Mouse (Mus musculus): ENCODE results near the gene Gabbr2.

Gene Gabbr2

DNA sequence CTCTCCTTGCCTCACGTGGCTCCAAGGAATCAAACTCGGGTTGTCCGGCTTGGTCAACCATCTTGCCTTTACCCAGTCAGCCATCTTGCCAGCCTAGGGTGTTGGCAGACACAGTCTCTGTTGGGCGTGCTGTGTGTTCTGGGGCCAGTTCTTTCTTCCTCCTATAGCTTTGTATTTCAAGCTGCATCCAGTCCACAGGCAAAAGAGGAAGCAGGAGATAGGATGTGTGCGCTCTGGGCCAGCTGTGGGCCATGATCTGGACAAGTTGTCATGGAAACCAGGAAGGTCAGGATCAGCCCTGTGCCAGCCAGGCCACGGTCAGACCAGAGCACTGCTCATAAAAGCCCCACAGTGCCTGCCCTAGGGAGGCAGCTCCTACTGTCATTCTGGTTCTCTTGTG, 74.9 kb downstream of the Gabbr2 start:
- DNase-seq (ENCODE audit: low read depth, low spot score): no peak

GRCm38 (mm10) chr4:46915934-46916333, 75.7 kb downstream of the Gabbr2 start:
- DNase-seq (ENCODE audit: low read depth, low spot score): no peak

DNA sequence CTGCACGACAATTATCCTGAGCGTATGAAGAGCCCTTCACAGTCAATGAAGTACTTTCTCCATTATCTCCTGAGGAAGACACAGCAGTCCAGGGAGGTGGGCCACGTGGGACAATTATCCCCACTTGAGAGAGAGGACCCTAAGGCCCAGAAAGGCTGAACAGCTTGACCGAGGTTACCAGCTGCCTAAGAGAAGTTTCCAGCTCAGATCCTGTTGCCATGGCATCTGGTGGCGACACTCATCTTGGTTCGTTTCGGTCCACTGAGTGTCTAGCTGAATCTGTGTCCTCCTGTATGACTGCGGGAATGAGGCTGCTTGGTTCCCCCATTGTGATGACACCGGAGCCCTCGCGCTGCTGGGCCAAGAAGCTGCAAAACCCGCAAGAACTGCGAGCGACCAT, 76.2 kb downstream of the Gabbr2 start:
- no peak for DNase-seq (ENCODE audit: low read depth, low spot score)

- no peak for DNase-seq (ENCODE audit: low read depth, low spot score)
These were observed 77.1 kb downstream of the Gabbr2 start for GRCm38 (mm10) chr4:46914606-46915005.

DNA sequence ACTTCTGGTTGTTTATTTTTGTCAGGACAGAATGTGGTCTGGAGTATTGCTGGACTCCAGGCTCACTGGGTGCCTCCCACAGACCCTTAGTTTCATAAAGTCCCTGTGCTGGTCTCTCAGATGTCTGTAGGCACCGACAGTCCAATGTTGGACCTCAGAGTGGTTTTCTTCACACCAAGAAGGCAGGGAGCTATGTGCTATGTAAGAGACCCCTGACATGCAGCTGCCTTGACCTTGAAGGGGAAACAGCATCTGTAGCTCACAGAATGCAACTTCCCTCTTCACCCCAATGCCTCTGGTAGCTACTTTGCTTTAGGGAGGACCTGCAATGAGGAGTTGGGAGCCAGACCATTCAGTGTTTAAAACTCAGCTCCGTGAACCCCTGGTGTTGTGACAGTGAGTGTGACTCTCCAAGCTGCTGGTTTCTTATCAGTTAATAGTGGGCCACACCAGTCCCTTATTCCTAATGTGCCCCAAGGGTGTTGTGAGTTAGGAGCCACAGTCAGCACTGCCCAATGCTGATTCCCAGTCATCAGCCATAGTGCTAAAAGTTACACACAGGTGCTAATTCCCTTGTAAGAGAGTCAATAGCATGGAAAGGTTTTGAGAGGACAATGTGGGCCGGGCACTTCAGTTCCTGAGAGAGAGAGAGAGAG, 85.5 kb downstream of the Gabbr2 start:
- DNase-seq (ENCODE audit: low read depth, low spot score): no peak

DNA sequence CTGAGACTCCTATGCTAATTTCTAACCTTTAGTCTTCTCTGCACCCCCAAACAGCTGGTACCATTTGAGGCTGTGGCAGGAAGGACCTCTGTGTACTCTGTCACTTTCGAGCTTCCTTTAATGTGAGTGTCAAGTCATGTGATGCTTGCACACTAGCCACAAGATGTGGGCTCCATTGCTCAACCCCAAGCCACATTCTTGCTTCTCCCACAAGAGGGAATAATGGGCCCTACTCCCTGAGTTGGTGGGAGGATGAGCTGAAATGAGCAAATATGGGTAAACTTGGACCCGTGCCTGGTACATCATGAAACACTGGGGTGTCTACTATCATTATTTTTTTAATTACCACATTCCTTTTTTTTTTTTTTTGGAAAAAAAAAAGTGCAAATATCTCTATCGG, 86.5 kb downstream of the Gabbr2 start:
- DNase-seq (ENCODE audit: low read depth, low spot score): no peak

GRCm38 (mm10) chr4:46904129-46904528, 87.5 kb downstream of the Gabbr2 start:
- no peak for DNase-seq (ENCODE audit: low read depth, low spot score)

DNA sequence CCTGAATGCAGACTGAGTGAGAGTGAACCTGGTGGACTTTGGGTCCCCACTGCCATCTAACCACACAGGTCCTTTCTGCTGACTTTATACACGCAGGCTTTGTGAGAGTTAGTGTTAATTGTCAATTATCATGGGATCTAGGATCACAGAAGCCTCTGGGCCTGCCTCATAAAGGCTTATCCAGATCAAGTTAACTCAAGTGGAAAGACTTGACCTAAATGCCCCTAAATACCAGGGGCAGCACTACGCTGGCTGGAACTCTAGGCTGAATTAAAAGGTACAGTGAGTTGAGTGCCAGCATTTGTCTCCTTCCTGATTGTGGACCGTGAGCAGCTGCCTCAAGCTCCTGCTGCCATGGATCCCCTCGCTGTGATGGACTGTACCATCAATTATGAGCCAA, 93.1 kb downstream of the Gabbr2 start:
- no peak for DNase-seq (ENCODE audit: low read depth, low spot score)

- DNase-seq (ENCODE audit: low read depth, low spot score): no peak
These were observed 93.9 kb downstream of the Gabbr2 start for GRCm38 (mm10) chr4:46897634-46898399.

GRCm38 (mm10) chr4:46894144-46894543, 97.5 kb downstream of the Gabbr2 start:
- no peak for DNase-seq (ENCODE audit: low read depth, low spot score)

- DNase-seq (ENCODE audit: low read depth, low spot score): no peak
These were observed 102.5 kb downstream of the Gabbr2 start for GRCm38 (mm10) chr4:46889175-46889574.

DNA sequence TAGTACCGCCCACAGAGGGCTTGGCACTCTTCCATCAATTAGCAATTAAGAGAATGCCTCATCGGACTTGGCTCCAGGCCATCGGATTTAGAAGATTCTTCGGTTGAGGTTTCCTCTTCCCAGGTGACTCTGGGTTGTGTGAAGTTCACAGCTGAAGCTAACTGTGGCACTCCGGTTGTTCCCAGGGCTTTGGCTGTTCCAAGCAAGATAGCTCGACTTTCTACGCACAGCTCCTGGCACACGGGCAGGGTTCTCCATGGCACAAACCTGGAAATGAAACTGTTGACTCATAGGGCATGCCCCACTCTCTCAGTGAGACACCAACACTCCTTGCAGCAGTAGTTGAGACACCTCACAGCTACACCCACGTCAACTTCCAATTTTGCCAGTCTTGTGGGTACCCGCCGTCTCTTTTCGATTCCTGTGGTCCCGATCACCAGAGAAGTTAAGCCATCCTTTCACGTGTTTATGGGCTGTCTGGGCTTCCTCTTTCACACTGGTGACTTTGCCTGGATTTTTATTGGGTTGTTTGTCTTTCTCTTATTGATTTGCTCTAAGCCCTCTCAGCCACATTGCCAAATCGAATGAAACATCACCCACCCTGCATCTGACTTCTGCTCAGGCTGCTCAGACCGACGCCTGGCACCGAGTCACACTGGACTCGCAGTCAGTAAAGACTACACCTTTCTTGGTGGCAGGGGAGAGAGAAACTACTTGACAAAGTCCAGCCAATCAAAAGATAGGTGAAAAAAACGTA, 105.9 kb downstream of the Gabbr2 start:
- no peak for DNase-seq (ENCODE audit: low read depth, low spot score)

DNA sequence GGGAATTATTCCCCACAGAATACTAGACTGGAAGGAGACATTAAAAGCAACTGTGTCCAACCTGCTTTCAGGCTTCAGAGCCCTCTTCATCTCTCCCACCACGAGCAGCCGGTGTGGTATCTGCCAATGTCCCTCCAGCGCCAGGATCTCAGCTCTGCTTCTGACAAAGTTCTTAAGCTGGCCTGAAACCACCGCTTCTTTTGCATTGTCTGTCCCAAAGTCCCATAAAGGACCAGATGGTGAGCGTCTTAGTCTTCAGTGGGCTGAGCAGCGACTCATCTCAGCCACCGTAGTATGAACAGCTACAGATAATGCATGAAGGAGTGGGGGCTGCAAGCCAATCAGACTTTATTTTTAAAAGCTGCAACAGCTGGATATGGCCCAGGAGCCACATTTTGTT, 107.5 kb downstream of the Gabbr2 start:
- DNase-seq (ENCODE audit: low read depth, low spot score): no peak

GRCm38 (mm10) chr4:46883546-46883945, 108.1 kb downstream of the Gabbr2 start:
- no peak for DNase-seq (ENCODE audit: low read depth, low spot score)

DNA sequence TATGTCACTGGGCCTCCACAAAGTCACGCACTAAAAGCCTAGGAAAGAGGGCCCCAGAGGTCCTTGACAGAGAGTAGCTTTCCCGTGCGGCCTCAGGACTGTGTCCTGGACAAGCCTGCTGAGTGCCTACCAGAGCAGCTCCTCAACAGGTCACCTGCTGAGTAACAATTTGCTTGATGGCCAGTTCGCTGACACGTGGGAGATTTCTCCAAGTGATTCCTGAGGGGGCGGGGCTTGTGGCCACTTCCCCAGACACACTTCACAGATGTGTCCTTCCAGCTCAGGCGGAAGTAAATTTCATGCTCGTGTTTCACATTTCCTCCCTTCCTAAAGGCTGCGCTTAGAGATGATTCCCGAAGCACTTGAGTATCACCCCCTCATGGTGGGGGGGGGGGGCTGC, 108.6 kb downstream of the Gabbr2 start:
- DNase-seq (ENCODE audit: low read depth, low spot score): no peak

- DNase-seq (ENCODE audit: low read depth, low spot score): no peak
These were observed 110.4 kb downstream of the Gabbr2 start for GRCm38 (mm10) chr4:46881271-46881670.

DNA sequence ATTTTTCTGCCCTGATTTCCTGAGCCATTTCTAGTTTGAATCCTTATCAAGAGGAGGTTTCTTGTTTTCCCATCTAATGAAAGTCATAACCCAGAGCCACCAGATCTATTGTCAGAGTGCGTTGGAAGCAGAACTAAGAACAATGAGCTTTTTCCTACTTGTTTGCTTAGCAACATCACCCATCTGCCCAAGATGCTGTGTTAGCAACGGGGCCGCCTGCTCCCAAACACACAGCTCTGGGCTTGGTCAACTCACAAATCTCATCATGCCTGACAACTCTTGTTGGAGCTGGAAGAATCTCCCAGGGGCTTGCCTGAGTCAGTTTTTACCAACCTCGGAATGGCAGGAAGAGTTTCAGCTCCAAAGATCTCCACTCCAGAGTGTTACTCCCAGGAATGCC, 111.7 kb downstream of the Gabbr2 start:
- no peak for DNase-seq (ENCODE audit: low read depth, low spot score)

- no peak for DNase-seq (ENCODE audit: low read depth, low spot score)
These were observed 118.9 kb downstream of the Gabbr2 start for GRCm38 (mm10) chr4:46872750-46873149.

DNA sequence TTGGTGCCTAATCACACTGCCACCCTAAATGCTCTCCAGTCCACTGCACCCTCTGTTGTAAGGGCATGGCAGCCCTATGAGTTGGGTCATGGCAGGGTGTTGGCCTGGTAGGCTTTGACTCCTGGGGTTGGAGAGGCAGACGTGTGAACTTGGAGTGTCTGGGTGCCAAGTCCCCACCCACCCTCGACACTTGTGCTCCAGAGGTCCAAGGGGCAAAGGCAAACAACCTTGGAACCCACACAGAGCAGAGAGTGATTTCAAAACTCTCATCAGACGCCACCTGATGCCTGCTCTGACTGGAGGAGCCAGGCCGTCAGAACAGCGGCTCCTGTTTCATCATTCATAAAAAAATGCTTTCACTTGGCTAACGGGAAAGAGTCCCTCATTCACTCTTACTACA, 121.5 kb downstream of the Gabbr2 start:
- no peak for DNase-seq (ENCODE audit: low read depth, low spot score)

GRCm38 (mm10) chr4:46869380-46869779, 122.3 kb downstream of the Gabbr2 start:
- no peak for DNase-seq (ENCODE audit: low read depth, low spot score)

DNA sequence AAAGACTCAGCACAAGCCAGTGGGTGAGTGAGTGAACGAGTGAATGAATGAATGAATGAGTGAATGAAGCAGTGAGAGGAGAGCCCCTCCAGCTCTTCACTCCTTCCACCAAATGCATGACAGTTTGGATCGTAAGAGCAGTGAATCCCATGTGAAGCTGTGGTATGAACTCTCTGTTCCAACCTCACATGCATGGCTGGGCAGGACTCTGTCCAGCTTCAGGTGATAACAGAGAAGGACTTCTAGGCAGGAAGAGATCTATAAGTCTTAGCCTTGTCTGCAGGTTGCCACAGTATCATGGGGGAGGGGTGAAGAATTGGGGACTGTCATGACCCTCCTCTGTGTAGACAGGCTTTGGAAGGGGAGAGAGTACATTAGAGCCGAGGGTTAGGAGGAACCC, 122.8 kb downstream of the Gabbr2 start:
- DNase-seq (ENCODE audit: low read depth, low spot score): no peak

DNA sequence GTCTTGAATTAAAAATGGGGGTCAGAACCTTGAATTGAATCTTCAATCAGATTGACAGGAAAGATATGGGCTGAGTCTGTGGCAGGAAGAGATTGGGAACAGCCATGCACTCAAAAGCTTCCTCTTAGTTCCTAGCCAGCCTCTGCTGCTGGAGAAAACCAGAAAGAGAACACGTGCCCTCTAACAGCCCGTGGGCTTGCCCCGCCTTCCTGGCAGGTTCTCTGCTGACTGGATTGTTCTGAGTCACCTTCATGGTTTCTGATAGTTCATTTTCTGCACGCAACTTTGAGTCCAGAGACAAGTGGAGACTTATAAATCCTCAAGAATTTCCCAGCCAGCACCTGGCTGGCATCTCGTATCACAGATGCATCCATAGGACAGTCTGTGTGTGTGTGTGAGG, 123.5 kb downstream of the Gabbr2 start:
- no peak for DNase-seq (ENCODE audit: low read depth, low spot score)

- no peak for DNase-seq (ENCODE audit: low read depth, low spot score)
These were observed 123.9 kb downstream of the Gabbr2 start for GRCm38 (mm10) chr4:46867779-46868178.

All from R1 (cell line).